Mouse (Mus musculus) intestine, embryonic 16.5 days (tissue): ENCODE measurements at regions not wholly inside any gene's neighbourhood (a gene's known extent, or its start where the extent isn't known, plus 50 kb on each side); places are given as distances from the start of the nearest gene placed in this dataset.

Experiments used
- ATAC-seq: fragments of 200-750 bp; cut with Nextera tagmentation; 2 replicates; pipeline ENCODE4 v1.8.0; 2017; ENCODE audit warnings: moderate TSS enrichment, moderate library complexity
- H3K27ac ChIP-seq: fragments of 300-500 bp; sonication (generic); 2 replicates; pipeline ENCODE4 v1.5.1; 2014; ENCODE audit warnings: mild to moderate bottlenecking, low read length
- H3K27me3 ChIP-seq: fragments of 300-500 bp; sonication (generic); replicated peaks from 2 replicates; pipeline ENCODE4 v1.6.1; 2014; ENCODE audit warnings: low read length, control low read depth, mixed read lengths; ENCODE audit not compliant: control insufficient read depth, insufficient read depth
- H3K36me3 ChIP-seq: fragments of 300-500 bp; sonication (generic); 2 replicates; pipeline ENCODE4 v1.6.1; 2014; ENCODE audit warnings: low read length, control low read depth; ENCODE audit not compliant: control insufficient read depth, insufficient read depth
- H3K4me1 ChIP-seq: fragments of 300-500 bp; sonication (generic); 2 replicates; pipeline ENCODE4 v1.6.1; 2014; ENCODE audit warnings: low read length, control low read depth, mixed read lengths; ENCODE audit not compliant: control insufficient read depth, insufficient read depth
- H3K4me2 ChIP-seq: fragments of 300-500 bp; sonication (generic); 2 replicates; pipeline ENCODE4 v1.6.1; 2014; ENCODE audit warnings: low read depth, low read length, control low read depth
- H3K4me3 ChIP-seq: fragments of 300-500 bp; sonication (generic); 2 replicates; pipeline ENCODE4 v1.5.1; 2014; ENCODE audit warnings: mild to moderate bottlenecking, low read length
- H3K9ac ChIP-seq: fragments of 300-500 bp; sonication (generic); 2 replicates; pipeline ENCODE4 v1.6.1; 2014; ENCODE audit warnings: low read depth, low read length
- H3K9me3 ChIP-seq: fragments of 300-500 bp; sonication (generic); 2 replicates; pipeline ENCODE4 v1.6.1; 2016; ENCODE audit warnings: low read length, control low read depth; ENCODE audit not compliant: control insufficient read depth
- WGBS: fragments of 180-500 bp; shearing (Covaris S2); extraction: QIAGEN DNeasy Blood & Tissue Kit; methylation state at CpG from one replicate; pipeline ENCODE4 v1.1.7; 2014; 5-methylcytosine and 5-hydroxymethylcytosine counted together

DNA sequence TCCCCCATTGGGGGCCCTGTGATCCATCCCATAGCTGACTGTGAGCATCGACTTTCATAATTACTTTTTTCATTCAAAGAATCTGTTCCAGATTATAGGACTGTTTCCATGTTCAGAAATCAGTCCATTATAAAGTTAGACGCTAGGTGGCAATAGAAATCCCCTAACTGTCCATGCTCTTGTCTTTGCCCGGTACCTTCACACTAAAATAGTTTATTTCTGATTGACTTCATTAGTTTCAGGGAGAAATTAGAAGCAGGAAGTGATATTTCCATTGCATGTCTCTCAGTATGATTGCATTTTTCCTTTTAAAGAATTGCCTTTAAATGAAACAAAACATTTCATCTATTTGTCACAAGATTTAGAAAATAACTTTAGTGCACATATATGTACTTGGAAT, 131.7 kb downstream of the Fbxo8 start:
- 18% methylated on average over 3 of the region's 3 CpGs for WGBS
- H3K36me3 ChIP-seq, result no peaks in the 10 kb centered on the region
- H3K4me2 ChIP-seq, result no peak overlapping the region
- no peak for ATAC-seq
- no peaks in the 10 kb centered on the region for H3K9me3 ChIP-seq
- H3K27ac ChIP-seq, result no peak overlapping the region
- H3K4me3 ChIP-seq, result no peak overlapping the region
- H3K27me3 ChIP-seq, result no peaks in the 10 kb centered on the region
- H3K4me1 ChIP-seq, result no peaks in the 10 kb centered on the region
- no peak overlapping the region for H3K9ac ChIP-seq

- Histone ChIP-seq H3K4me2 (no peak overlapping the region), H3K4me3 (no peak overlapping the region), H3K27me3 (no peaks in the 10 kb centered on the region), H3K27ac (no peak overlapping the region), H3K4me1 (no peaks in the 10 kb centered on the region), H3K9ac (no peak overlapping the region), H3K9me3 (no peaks in the 10 kb centered on the region), H3K36me3 (no peaks in the 10 kb centered on the region)
- ATAC-seq, result no peak
- 68% methylated on average over 7 of the region's 7 CpGs for WGBS
These were observed 133.5 kb downstream of the Fbxo8 start for GRCm38 (mm10) chr8:56684352-56684751.

- Histone ChIP-seq H3K36me3 (no peaks in the 10 kb centered on the region), H3K9ac (no peak overlapping the region), H3K4me2 (no peak overlapping the region), H3K27ac (no peak overlapping the region), H3K4me3 (no peak overlapping the region), H3K9me3 (no peaks in the 10 kb centered on the region), H3K4me1 (no peaks in the 10 kb centered on the region), H3K27me3 (no peaks in the 10 kb centered on the region)
- WGBS, result 83% methylated on average over 1 of the region's 1 CpGs
- ATAC-seq, result no peak
These were observed 144.5 kb downstream of the Fbxo8 start for GRCm38 (mm10) chr8:56695436-56695835.

GRCm38 (mm10) chr8:56700580-56701145, 149.8 kb downstream of the Fbxo8 start:
- H3K36me3 ChIP-seq, result no peaks in the 10 kb centered on the region
- no peak overlapping the region for H3K4me2 ChIP-seq
- no peak overlapping the region for H3K27ac ChIP-seq
- no peaks in the 10 kb centered on the region for H3K9me3 ChIP-seq
- no peaks in the 10 kb centered on the region for H3K4me1 ChIP-seq
- ATAC-seq, result peak; percentile 84
- no peaks in the 10 kb centered on the region for H3K27me3 ChIP-seq
- H3K9ac ChIP-seq, result no peak overlapping the region
- WGBS, result 58% methylated on average over 2 of the region's 2 CpGs
- no peak overlapping the region for H3K4me3 ChIP-seq

- Histone ChIP-seq H3K27ac (no peak overlapping the region), H3K4me3 (no peak overlapping the region), H3K36me3 (no peaks in the 10 kb centered on the region), H3K27me3 (no peaks in the 10 kb centered on the region), H3K9ac (no peak overlapping the region), H3K4me2 (no peak overlapping the region; the same call in 1 of the 2 replicates), H3K4me1 (no peaks in the 10 kb centered on the region), H3K9me3 (no peaks in the 10 kb centered on the region)
- ATAC-seq, result no peak
- WGBS, result 37% methylated on average over 10 of the region's 10 CpGs
These were observed 155.5 kb downstream of the Fbxo8 start for GRCm38 (mm10) chr8:56706377-56706776.

DNA sequence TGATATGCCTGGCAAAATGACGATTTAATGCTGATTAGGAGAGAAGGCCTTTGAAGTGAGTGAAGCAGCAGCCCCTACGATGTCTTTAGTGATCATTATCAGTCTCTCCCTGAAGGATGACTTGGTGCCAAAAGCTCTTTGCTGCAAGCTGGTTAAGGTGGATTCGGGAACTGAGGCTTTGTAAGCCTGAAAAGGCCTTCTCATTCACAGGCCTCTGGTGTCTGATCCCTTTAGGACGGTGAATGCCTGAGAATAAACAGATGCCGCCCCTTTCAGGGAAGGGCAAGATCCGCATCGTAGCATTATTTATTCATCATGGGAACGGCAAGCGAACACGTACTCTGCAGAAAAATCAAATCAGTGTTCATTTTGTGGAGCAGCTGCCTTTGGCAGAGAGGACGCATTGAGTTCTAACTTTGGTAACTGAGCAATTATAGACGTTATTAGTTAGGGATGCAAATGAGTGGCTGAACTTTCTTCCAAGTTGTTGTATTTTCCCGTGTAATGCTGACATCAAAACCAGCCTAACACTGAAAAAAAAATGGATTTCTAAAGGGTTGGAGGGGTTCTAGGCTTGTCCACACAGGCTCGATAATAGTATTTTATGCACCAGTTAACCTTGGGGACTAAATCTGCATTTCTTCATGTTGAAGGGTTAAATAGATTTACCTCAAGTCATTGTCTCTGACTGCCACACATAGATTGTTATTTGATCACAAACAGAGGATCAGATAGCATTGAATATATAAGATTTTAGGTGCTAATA, 156.2 kb downstream of the Fbxo8 start:
- no peaks in the 10 kb centered on the region for H3K4me1 ChIP-seq
- no peaks in the 10 kb centered on the region for H3K36me3 ChIP-seq
- H3K27ac ChIP-seq, result no peak overlapping the region
- no peak overlapping the region for H3K9ac ChIP-seq
- H3K9me3 ChIP-seq, result no peaks in the 10 kb centered on the region
- no peaks in the 10 kb centered on the region for H3K27me3 ChIP-seq
- H3K4me2 ChIP-seq, result no peak overlapping the region
- peak; percentile 73 for ATAC-seq
- no peak overlapping the region for H3K4me3 ChIP-seq
- WGBS, result 30% methylated on average over 14 of the region's 14 CpGs

DNA sequence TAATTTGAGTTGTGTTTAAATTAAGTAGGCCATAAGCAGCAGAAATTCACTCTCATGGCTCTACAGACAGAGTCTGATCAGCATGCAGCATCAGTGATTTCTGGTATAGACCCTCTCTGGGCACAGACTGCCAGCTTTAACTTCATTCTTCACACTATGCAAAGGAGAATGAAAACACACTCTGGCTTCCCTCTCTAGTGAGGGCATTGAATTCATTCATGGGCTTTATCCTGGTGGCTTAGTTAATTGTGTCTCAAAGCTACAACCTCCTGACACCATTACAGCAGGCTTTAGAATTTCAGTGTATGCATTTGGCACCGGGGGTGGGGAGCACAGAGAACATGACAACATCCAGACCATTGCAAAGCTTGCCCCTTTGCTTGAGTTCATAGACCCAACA, 169.1 kb downstream of the Fbxo8 start:
- Histone ChIP-seq H3K4me3 (no peak overlapping the region), H3K9me3 (no peaks in the 10 kb centered on the region), H3K9ac (no peak overlapping the region), H3K4me1 (no peaks in the 10 kb centered on the region), H3K36me3 (no peaks in the 10 kb centered on the region), H3K4me2 (no peak overlapping the region), H3K27ac (no peak overlapping the region), H3K27me3 (no peaks in the 10 kb centered on the region)
- WGBS, result 65% methylated on average over 1 of the region's 1 CpGs
- no peak for ATAC-seq

- H3K4me2 ChIP-seq, result no peak overlapping the region
- no peak overlapping the region for H3K9ac ChIP-seq
- H3K27me3 ChIP-seq, result no peaks in the 10 kb centered on the region
- no peak overlapping the region for H3K27ac ChIP-seq
- WGBS, result 45% methylated on average over 2 of the region's 2 CpGs
- H3K4me1 ChIP-seq, result no peaks in the 10 kb centered on the region
- no peaks in the 10 kb centered on the region for H3K9me3 ChIP-seq
- no peak overlapping the region for H3K4me3 ChIP-seq
- ATAC-seq, result no peak
- H3K36me3 ChIP-seq, result no peaks in the 10 kb centered on the region
These were observed 171.8 kb downstream of the Fbxo8 start for GRCm38 (mm10) chr8:56722473-56723236.

- Histone ChIP-seq H3K4me1 (no peaks in the 10 kb centered on the region), H3K27ac (no peak overlapping the region), H3K36me3 (no peaks in the 10 kb centered on the region), H3K9ac (no peak overlapping the region), H3K4me3 (no peak overlapping the region), H3K9me3 (no peaks in the 10 kb centered on the region), H3K4me2 (no peak overlapping the region), H3K27me3 (no peaks in the 10 kb centered on the region)
- WGBS, result 85% methylated on average over 2 of the region's 2 CpGs
- no peak for ATAC-seq
These were observed 173.7 kb downstream of the Fbxo8 start for GRCm38 (mm10) chr8:56724607-56725006.
